Mouse (Mus musculus) ES-E14 (cell line): ENCODE data around the gene Mical2.

Source experiments
- HCFC1 ChIP-seq: IDR thresholded peaks from 2 replicates; pipeline ENCODE4 v1.6.1; 2012; ENCODE audit warnings: low read length, inconsistent platforms, borderline replicate concordance; ENCODE audit not compliant: insufficient read depth
- ZC3H11A ChIP-seq: IDR thresholded peaks from 2 replicates; pipeline ENCODE4 v1.6.1; 2012; ENCODE audit warnings: low read depth, mild to moderate bottlenecking, inconsistent platforms, low read length, borderline replicate concordance
- ZNF384 ChIP-seq: IDR thresholded peaks from 2 replicates; pipeline ENCODE4 v1.6.1; 2012; ENCODE audit warnings: low read depth, low read length, inconsistent platforms

- no peak for TF ChIP-seq HCFC1
- no peak for TF ChIP-seq ZNF384
- no peak for TF ChIP-seq ZC3H11A
Measured at GRCm38 (mm10) chr7:112313211-112313610, 87.6 kb downstream of the Mical2 start.
